ENCODE assay signal across 8 mouse cellular contexts in the genomic region with DNA sequence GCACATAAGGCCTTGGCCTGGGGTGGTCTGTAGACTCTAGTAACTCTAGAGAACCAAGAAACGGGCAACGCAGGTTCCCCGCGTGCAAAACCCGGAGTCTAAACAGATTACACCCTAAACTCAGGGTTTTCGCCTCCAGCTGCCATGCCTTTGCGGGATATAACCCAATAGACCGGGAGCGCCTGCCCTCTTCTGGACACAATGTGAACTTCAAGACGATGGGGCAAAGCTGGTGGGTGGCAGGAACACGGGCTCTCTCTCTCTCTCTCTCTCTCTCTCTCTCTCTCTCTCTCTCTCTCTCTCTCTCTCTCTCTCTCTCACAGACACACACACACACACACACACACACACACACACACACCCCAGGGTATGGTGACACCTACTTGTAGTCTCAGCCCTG. TPM values are rescaled to one million over a fixed set of nuclear protein-coding genes. Genes with fewer than 3 reads are reported as not detected.
DNase-seq lines count a peak whose midpoint lies in the region; ATAC-seq lines count a peak whose summit lies in the region.

No protein-coding gene starts in this region.

- DNase-seq in kidney, adult 9 months: peak; percentile 65
- peak; percentile 78 for DNase-seq in MN1 (ENCODE audit: low spot score)
- DNase-seq in cerebellum, postnatal 10 days: peak; percentile 81 to 86
- peak; percentile 75 for DNase-seq in gastrocnemius, postnatal 10 days
- DNase-seq in left cerebral cortex, adult 11 months (ENCODE audit: low spot score): peak; percentile 13
- DNase-seq in testis, postnatal 10 days (ENCODE audit: low spot score): peak; percentile 86

- H3K36me3 ChIP-seq in kidney, embryonic 15.5 days: no peaks in the 10 kb centered on the region
- H3K36me3 ChIP-seq in midbrain, embryonic 13.5 days: no peaks in the 10 kb centered on the region

- no peak overlapping the region for H3K4me3 ChIP-seq in kidney, embryonic 15.5 days (replicated peaks)
- no peak overlapping the region for H3K4me3 ChIP-seq in midbrain, embryonic 13.5 days (replicated peaks)

- H3K9me3 ChIP-seq in kidney, embryonic 15.5 days (replicated peaks): no peaks in the 10 kb centered on the region
- no peaks in the 10 kb centered on the region for H3K9me3 ChIP-seq in midbrain, embryonic 13.5 days

- peaks cover 21% of the 10 kb centered on the region for H3K4me1 ChIP-seq in kidney, embryonic 15.5 days
- H3K4me1 ChIP-seq in midbrain, embryonic 13.5 days (replicated peaks): peaks cover 22% of the 10 kb centered on the region; the same call in 1 of the 2 replicates

- 0% methylated on average over 10 of the region's 11 CpGs for WGBS in kidney, embryonic 15.5 days
- WGBS in midbrain, embryonic 13.5 days: 0% methylated on average over 11 of the region's 11 CpGs

- H3K27me3 ChIP-seq in kidney, embryonic 15.5 days: peaks cover 83% of the 10 kb centered on the region
- peaks cover 71% of the 10 kb centered on the region for H3K27me3 ChIP-seq in midbrain, embryonic 13.5 days

- ATAC-seq in kidney, embryonic 15.5 days (replicated peaks; ENCODE audit: low FRiP score): no peak
- peak; percentile 49; the same call in 1 of the 2 replicates for ATAC-seq in midbrain, embryonic 13.5 days

- H3K4me2 ChIP-seq in kidney, embryonic 15.5 days: no peak overlapping the region
- H3K4me2 ChIP-seq in midbrain, embryonic 13.5 days (replicated peaks): no peak overlapping the region

- no peak overlapping the region for H3K27ac ChIP-seq in kidney, embryonic 15.5 days
- no peak overlapping the region for H3K27ac ChIP-seq in midbrain, embryonic 13.5 days

- no peak overlapping the region for H3K9ac ChIP-seq in kidney, embryonic 15.5 days
- no peak overlapping the region for H3K9ac ChIP-seq in midbrain, embryonic 13.5 days (replicated peaks)

RNA-seq across cellular contexts. Expression of gene Onecut3, which starts 11.6 kb away (rescaled TPM):
- not detected in 2 replicates for polyA plus RNA-seq in kidney, embryonic 15.5 days (2015; fragmentation: Nextera tagmentation; extraction: Ambion mirVana)
- total RNA-seq in gastrocnemius, postnatal 10 days (2021): not detected
- 2.6 and 3.0 TPM in 2 replicates for polyA plus RNA-seq in midbrain, embryonic 13.5 days (2015; fragmentation: Nextera tagmentation; extraction: Ambion mirVana)

RNA-seq across cellular contexts. Expression of gene Atp8b3, which starts 32.7 kb away (rescaled TPM):
- polyA plus RNA-seq in kidney, embryonic 15.5 days (2015; fragmentation: Nextera tagmentation; extraction: Ambion mirVana): 0.23 TPM in 2 replicates
- total RNA-seq in gastrocnemius, postnatal 10 days (2021): not detected
- 0.94 and 1.1 TPM in 2 replicates for polyA plus RNA-seq in midbrain, embryonic 13.5 days (2015; fragmentation: Nextera tagmentation; extraction: Ambion mirVana)

RNA-seq across cellular contexts. Expression of gene Rexo1, which starts 55.1 kb away (rescaled TPM):
- polyA plus RNA-seq in kidney, embryonic 15.5 days (2015; fragmentation: Nextera tagmentation; extraction: Ambion mirVana): 23.9 and 29.5 TPM in 2 replicates
- 10 to 100 TPM; 13.1 to 16.7 TPM for total RNA-seq in gastrocnemius, postnatal 10 days (2021)
- polyA plus RNA-seq in midbrain, embryonic 13.5 days (2015; fragmentation: Nextera tagmentation; extraction: Ambion mirVana): 28.8 and 32.6 TPM in 2 replicates

Comparison
In these comparisons a context has a peak if more than half of its experiments do, and no peak if none do; other contexts are left out.
1. DNase-seq: peak in every context shown above with its lines; median percentile 86 in testis, postnatal 10 days; 84 in cerebellum, postnatal 10 days; 78 in MN1; 75 in gastrocnemius, postnatal 10 days; 65 in kidney, adult 9 months; 13 in left cerebral cortex, adult 11 months.